Mouse (Mus musculus): ENCODE results near the gene Daxx.

DNA sequence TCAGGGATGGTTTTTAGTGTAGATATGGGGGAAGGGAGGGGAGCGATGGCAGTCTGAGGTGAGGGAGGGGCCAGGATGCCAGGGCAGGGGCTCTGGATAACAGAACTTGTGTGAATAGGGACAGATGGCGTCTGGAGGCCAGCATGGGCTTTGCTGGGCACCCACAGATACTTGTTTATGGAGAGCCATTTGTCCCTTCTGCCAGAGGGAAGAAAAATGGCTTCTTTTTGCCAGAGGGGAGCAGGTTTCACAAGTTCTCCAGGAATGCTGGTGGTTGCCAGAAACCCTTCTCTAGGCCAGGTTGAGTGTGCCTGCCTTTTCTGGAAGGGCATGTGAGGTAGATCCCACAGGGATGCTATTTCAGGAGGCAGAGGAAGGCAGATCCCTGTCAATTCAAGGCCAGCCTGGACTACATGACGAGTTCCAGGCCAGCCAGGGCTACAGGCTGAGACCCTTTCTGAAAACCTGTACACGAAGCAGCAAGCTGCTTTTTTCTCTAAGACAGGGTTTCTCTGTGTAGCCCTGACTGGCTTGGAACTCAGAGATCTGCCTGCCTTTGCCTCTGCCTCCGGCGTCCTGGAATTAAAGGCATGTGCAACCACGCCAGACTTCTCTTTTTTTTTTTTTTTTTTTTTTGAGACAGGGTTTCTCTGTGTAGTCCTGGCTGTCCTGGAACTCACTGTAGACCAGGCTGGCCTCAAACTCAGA is 8.8 kb upstream of the Daxx start:
- TF ChIP-seq TAL1 (IDR thresholded peaks at IDR 0.05; ENCODE audit: low read length), result no peak
- TF ChIP-seq GATA1 (IDR thresholded peaks at IDR 0.05; ENCODE audit: low read length), result no peak

All from erythroblast, embryonic 14.5 days (primary cell).